Comparison of ENCODE assay signal across 13 mouse cellular contexts in the genomic region with DNA sequence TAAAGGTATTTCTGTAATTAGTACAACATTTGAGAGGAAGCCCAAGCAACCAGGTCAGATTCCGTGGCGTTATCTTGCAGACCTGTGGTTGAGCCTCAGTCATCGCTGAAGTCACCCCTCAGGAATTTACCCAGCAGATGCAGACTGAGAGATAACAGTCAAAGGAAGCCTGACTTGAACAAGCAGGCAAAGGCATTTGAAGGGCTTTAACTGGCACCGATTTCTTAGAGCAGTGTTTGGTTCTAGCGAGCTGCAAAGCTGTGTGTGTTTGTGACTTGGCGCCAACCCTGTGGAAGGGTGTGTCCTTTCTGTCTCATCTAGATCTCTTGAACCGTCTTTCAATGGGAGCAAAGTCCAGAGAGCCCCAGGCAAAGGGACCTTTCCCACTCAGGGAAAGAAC. TPM values are rescaled to one million over a fixed set of nuclear protein-coding genes. Genes with fewer than 3 reads are reported as not detected.
DNase-seq lines count a peak whose midpoint lies in the region; ATAC-seq lines count a peak whose summit lies in the region.
"Had no signal": no experiment of that assay in that cellular context is flagged by ENCODE, and none has a peak within 500 bp of the region (broad histone marks: within the 10 kb centered on the region; RNA-seq: fewer than 3 reads in every experiment).

No protein-coding gene starts in this region.

- no peak overlapping the region for H3K4me3 ChIP-seq in heart, embryonic 14.5 days (ENCODE audit: control insufficient read depth in 1 of 2, insufficient read depth in 1 of 2, low read depth in 1 of 2, low read length in 2 of 2)
- no peak overlapping the region for H3K4me3 ChIP-seq in liver, embryonic 15.5 days (replicated peaks)
- no peak overlapping the region for H3K4me3 ChIP-seq in midbrain, embryonic 15.5 days
- H3K4me3 ChIP-seq in forebrain, embryonic 15.5 days = no peak overlapping the region
- H3K4me3 ChIP-seq: forebrain, embryonic 12.5 days; limb, embryonic 12.5 days had no signal

- no peaks in the 10 kb centered on the region for H3K9me3 ChIP-seq in heart, embryonic 14.5 days (ENCODE audit: control insufficient read depth, low read length)
- no peaks in the 10 kb centered on the region for H3K9me3 ChIP-seq in liver, embryonic 15.5 days (replicated peaks)
- no peaks in the 10 kb centered on the region for H3K9me3 ChIP-seq in midbrain, embryonic 15.5 days
- no peaks in the 10 kb centered on the region for H3K9me3 ChIP-seq in forebrain, embryonic 15.5 days
- H3K9me3 ChIP-seq: forebrain, embryonic 12.5 days; limb, embryonic 12.5 days had no signal

- peak overlapping the region; percentile 3 to 79; a peak in 2 of 4 replicates for H3K27ac ChIP-seq in heart, embryonic 14.5 days (replicated peaks in 1 of 2; ENCODE audit: control insufficient read depth in 1 of 2, insufficient read depth in 1 of 2, low read depth in 2 of 2, low read length in 2 of 2)
- H3K27ac ChIP-seq in liver, embryonic 15.5 days (replicated peaks) = no peak overlapping the region
- H3K27ac ChIP-seq in midbrain, embryonic 15.5 days = no peak overlapping the region
- H3K27ac ChIP-seq in forebrain, embryonic 15.5 days (replicated peaks) = no peak overlapping the region
- H3K27ac ChIP-seq: forebrain, embryonic 12.5 days; limb, embryonic 12.5 days had no signal

- no peak for ATAC-seq in heart, embryonic 14.5 days (ENCODE audit: insufficient number of reproducible peaks, insufficient read depth, low FRiP score, low read depth)
- ATAC-seq in liver, embryonic 15.5 days (ENCODE audit: insufficient read depth) = peak; percentile 67
- ATAC-seq in midbrain, embryonic 15.5 days (replicated peaks) = no peak
- no peak for ATAC-seq in forebrain, embryonic 15.5 days (replicated peaks)

- H3K36me3 ChIP-seq in heart, embryonic 14.5 days (ENCODE audit: control insufficient read depth, insufficient read depth, low read length) = no peaks in the 10 kb centered on the region
- H3K36me3 ChIP-seq in liver, embryonic 15.5 days (replicated peaks) = no peaks in the 10 kb centered on the region
- H3K36me3 ChIP-seq in midbrain, embryonic 15.5 days (replicated peaks) = no peaks in the 10 kb centered on the region
- H3K36me3 ChIP-seq in forebrain, embryonic 15.5 days = no peaks in the 10 kb centered on the region
- H3K36me3 ChIP-seq: forebrain, embryonic 12.5 days; limb, embryonic 12.5 days had no signal

- DNase-seq in heart, postnatal 10 days = no peak
- DNase-seq in NIH3T3 (ENCODE audit: low read depth) = peak; percentile 61
- DNase-seq in mesoderm, embryonic 11.5 days (ENCODE audit: low read depth, low spot score) = peak; percentile 19
- no peak for DNase-seq in left cerebral cortex, postnatal 36 days (ENCODE audit: low spot score in 2 of 2)
- DNase-seq: adrenal gland, postnatal 25 days; kidney, postnatal 10 days; thymus, adult 18-20 months had no signal

- peak overlapping the region; percentile 29 for H3K4me2 ChIP-seq in heart, embryonic 14.5 days (ENCODE audit: low read length)
- H3K4me2 ChIP-seq in liver, embryonic 15.5 days = 0 out of 2 replicates have a peak overlapping the region, but pooled peaks have one; percentile 2
- H3K4me2 ChIP-seq in midbrain, embryonic 15.5 days = no peak overlapping the region
- H3K4me2 ChIP-seq in forebrain, embryonic 15.5 days (replicated peaks) = no peak overlapping the region
- H3K4me2 ChIP-seq: forebrain, embryonic 12.5 days; limb, embryonic 12.5 days had no signal

- WGBS in heart, embryonic 14.5 days = 2% methylated on average over 7 of the region's 7 CpGs
- WGBS in liver, embryonic 15.5 days (ENCODE audit: insufficient replicate concordance) = 3% methylated on average over 7 of the region's 7 CpGs
- WGBS in midbrain, embryonic 15.5 days = 72% methylated on average over 7 of the region's 7 CpGs
- WGBS in forebrain, embryonic 15.5 days = 76% methylated on average over 7 of the region's 7 CpGs

- peaks cover 39 to 56% of the 10 kb centered on the region in 2 experiments for H3K4me1 ChIP-seq in heart, embryonic 14.5 days (ENCODE audit: control insufficient read depth in 2 of 2, insufficient read depth in 2 of 2, low read length in 2 of 2)
- peaks cover 47% of the 10 kb centered on the region for H3K4me1 ChIP-seq in liver, embryonic 15.5 days (replicated peaks)
- H3K4me1 ChIP-seq in midbrain, embryonic 15.5 days = no peaks in the 10 kb centered on the region
- H3K4me1 ChIP-seq in forebrain, embryonic 15.5 days = no peaks in the 10 kb centered on the region

- intact Hi-C loops in heart, postnatal 10 days (cut with DNase I) = no loop called here
- intact Hi-C loops in left cerebral cortex, postnatal 36 days (cut with DNase I) = loop anchor here (5.0 kb wide), 1 partner anchor 39 kb away; no protein-coding TSS in a partner anchor

- H3K27me3 ChIP-seq in heart, embryonic 14.5 days (ENCODE audit: control insufficient read depth, insufficient read depth, low read length) = no peaks in the 10 kb centered on the region
- H3K27me3 ChIP-seq in liver, embryonic 15.5 days = peaks cover 88% of the 10 kb centered on the region
- no peaks in the 10 kb centered on the region for H3K27me3 ChIP-seq in midbrain, embryonic 15.5 days (replicated peaks)
- H3K27me3 ChIP-seq in forebrain, embryonic 15.5 days = no peaks in the 10 kb centered on the region
- H3K27me3 ChIP-seq: forebrain, embryonic 12.5 days had no signal

- H3K9ac ChIP-seq in heart, embryonic 14.5 days (ENCODE audit: low read length) = 0 out of 2 replicates have a peak overlapping the region, but pooled peaks have one; percentile 31
- no peak overlapping the region for H3K9ac ChIP-seq in liver, embryonic 15.5 days
- H3K9ac ChIP-seq in midbrain, embryonic 15.5 days = no peak overlapping the region
- no peak overlapping the region for H3K9ac ChIP-seq in forebrain, embryonic 15.5 days (replicated peaks)
- H3K9ac ChIP-seq: forebrain, embryonic 12.5 days; limb, embryonic 12.5 days had no signal

RNA-seq across cellular contexts. Expression of a gene that starts 22.0 kb away (rescaled TPM):
- polyA plus RNA-seq in heart, embryonic 14.5 days (2014; fragmentation: Nextera tagmentation; extraction: Ambion mirVana) = 70.5 and 78.1 TPM in 2 replicates
- 10 to 100 TPM; 41.8 to 42.2 TPM for total RNA-seq in heart, postnatal 10 days (2021)
- polyA plus RNA-seq in liver, embryonic 15.5 days (2015; fragmentation: Nextera tagmentation; extraction: Ambion mirVana) = 12.3 and 13.7 TPM in 2 replicates
- 10 to 100 TPM; 30.7 to 32.9 TPM for total RNA-seq in left cerebral cortex, postnatal 36 days (2021)
- polyA plus RNA-seq in midbrain, embryonic 15.5 days (2015; fragmentation: Nextera tagmentation; extraction: Ambion mirVana) = 84.9 and 93.0 TPM in 2 replicates
- polyA plus RNA-seq in forebrain, embryonic 15.5 days (2015; fragmentation: Nextera tagmentation; extraction: Ambion mirVana) = 79.1 and 79.9 TPM in 2 replicates

Comparison
In these comparisons a context has a peak if more than half of its experiments do, and no peak if none do; other contexts are left out.
1. H3K27ac ChIP-seq: peak in heart, embryonic 14.5 days (2 of 2); none in liver, embryonic 15.5 days (single experiment), midbrain, embryonic 15.5 days (single experiment) and forebrain, embryonic 15.5 days (single experiment).
2. H3K4me2 ChIP-seq: peak in heart, embryonic 14.5 days (single experiment) and liver, embryonic 15.5 days (single experiment); none in midbrain, embryonic 15.5 days (single experiment) and forebrain, embryonic 15.5 days (single experiment).
3. DNase-seq: peak in NIH3T3 (single experiment) and mesoderm, embryonic 11.5 days (single experiment); none in heart, postnatal 10 days (0 of 2) and left cerebral cortex, postnatal 36 days (0 of 2).